Mouse (Mus musculus) lung, adult 2 months (tissue): ENCODE results near the gene Trnt1.

ENCODE experiments used
- CTCF ChIP-seq: fragments of 200-500 bp; IDR thresholded peaks from 2 replicates; pipeline ENCODE4 v1.5.1; 2011; ENCODE audit warnings: mild to moderate bottlenecking, low read length, control low read depth; ENCODE audit not compliant: insufficient read depth
- POLR2A ChIP-seq: fragments of 200-500 bp; IDR thresholded peaks from 2 replicates; pipeline ENCODE4 v1.6.1; 2011; ENCODE audit warnings: low read depth, mild to moderate bottlenecking, control low read depth, low read length, borderline replicate concordance; ENCODE audit errors: extremely low read depth

DNA sequence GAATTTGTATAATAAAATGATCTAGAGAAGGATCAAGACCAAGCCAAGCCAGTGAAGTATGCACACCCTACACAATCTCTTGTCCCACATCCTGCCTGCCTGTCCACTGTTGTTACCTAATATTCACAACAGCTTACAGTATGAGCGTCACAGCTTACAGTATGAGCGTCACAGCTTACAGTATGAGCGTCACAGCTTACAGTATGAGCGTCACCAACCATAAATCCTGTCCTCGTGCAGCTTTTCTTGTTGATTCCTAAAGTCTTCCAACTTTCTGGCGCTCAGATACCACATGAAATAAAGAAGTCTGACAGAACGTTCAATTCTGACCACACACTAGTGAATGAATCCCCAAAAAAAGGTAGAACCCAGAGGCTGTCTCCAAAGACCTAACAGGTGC lies 24.2 kb downstream of the Trnt1 start:
- no peak for TF ChIP-seq CTCF
- TF ChIP-seq POLR2A, result no peak
